Mouse (Mus musculus) midbrain, postnatal 0 days (tissue): ENCODE data around the gene Mesp2. TPM values are rescaled to one million over a fixed set of nuclear protein-coding genes. Genes with fewer than 3 reads are reported as not detected.

ENCODE experiments used
- ATAC-seq: fragments of 200-750 bp; cut with Nextera tagmentation; 2 replicates; pipeline ENCODE4 v1.8.0; 2017; ENCODE audit warnings: moderate number of reproducible peaks, mild to moderate bottlenecking, moderate TSS enrichment, moderate library complexity; ENCODE audit not compliant: low FRiP score
- DNase-seq: peaks from one replicate; pipeline ENCODE4 v3.0.0-alpha.2; 2015; ENCODE audit warnings: low spot score
- H3K27ac ChIP-seq: fragments of 300-500 bp; sonication (generic); 2 replicates; pipeline ENCODE4 v1.5.1; 2014; ENCODE audit warnings: low read depth, mild to moderate bottlenecking, low read length, mixed read lengths
- H3K27me3 ChIP-seq: fragments of 300-500 bp; sonication (generic); 2 replicates; pipeline ENCODE4 v1.6.1; 2014; ENCODE audit warnings: low read length, control low read depth, mixed read lengths; ENCODE audit not compliant: insufficient read depth
- H3K36me3 ChIP-seq: fragments of 300-500 bp; sonication (generic); 2 replicates; pipeline ENCODE4 v1.6.1; 2014; ENCODE audit warnings: low read length, control low read depth, mixed read lengths; ENCODE audit not compliant: insufficient read depth
- H3K4me1 ChIP-seq: fragments of 300-500 bp; sonication (generic); 2 replicates; pipeline ENCODE4 v1.6.1; 2014; ENCODE audit warnings: mild to moderate bottlenecking, control low read depth, antibody characterized with exemption, low read length, mixed read lengths; ENCODE audit not compliant: insufficient read depth
- H3K4me2 ChIP-seq: fragments of 300-500 bp; sonication (generic); 2 replicates; pipeline ENCODE4 v1.6.1; 2014; ENCODE audit warnings: low read depth, mild to moderate bottlenecking, low read length, mixed read lengths; ENCODE audit not compliant: poor library complexity, severe bottlenecking
- H3K4me3 ChIP-seq: fragments of 300-500 bp; sonication (generic); 2 replicates; pipeline ENCODE4 v1.5.1; 2014; ENCODE audit warnings: low read depth, mild to moderate bottlenecking, low read length, moderate library complexity
- H3K9ac ChIP-seq: fragments of 300-500 bp; sonication (generic); replicated peaks from 2 replicates; pipeline ENCODE4 v1.6.1; 2014; ENCODE audit warnings: mild to moderate bottlenecking, low read length, moderate library complexity, mixed read lengths; ENCODE audit not compliant: poor library complexity, severe bottlenecking
- H3K9me3 ChIP-seq: fragments of 300-500 bp; sonication (generic); 2 replicates; pipeline ENCODE4 v1.6.1; 2016; ENCODE audit warnings: low read length, control low read depth
- CTCF ChIP-seq: IDR thresholded peaks from 2 replicates; pipeline ENCODE4 v1.5.1; 2016; ENCODE audit warnings: antibody characterized with exemption, mild to moderate bottlenecking
- WGBS: fragments of 180-500 bp; shearing (Covaris S2); extraction: QIAGEN DNeasy Blood & Tissue Kit; methylation state at CpG from one replicate; pipeline ENCODE4 v1.1.7; 2014; 5-methylcytosine and 5-hydroxymethylcytosine counted together
- polyA plus RNA-seq: library from polyadenylated mRNA; unstranded; fragments of >200 nt; fragmentation: Nextera tagmentation; extraction: Ambion mirVana; gene quantifications from 2 replicates; pipeline ENCODE4 v1.2.1, GENCODE M21; 2015
- total RNA-seq: library from RNA; depleted of rRNA; stranded (reverse); fragments of >200 nt; gene quantifications from 2 replicates; pipeline ENCODE4 v1.2.3, GENCODE M21; 2014; rRNA removed

Gene Mesp2
- total and polyA plus RNA-seq, 2 experiments from 2014 or later = 0.88 to 1.5 TPM

DNA sequence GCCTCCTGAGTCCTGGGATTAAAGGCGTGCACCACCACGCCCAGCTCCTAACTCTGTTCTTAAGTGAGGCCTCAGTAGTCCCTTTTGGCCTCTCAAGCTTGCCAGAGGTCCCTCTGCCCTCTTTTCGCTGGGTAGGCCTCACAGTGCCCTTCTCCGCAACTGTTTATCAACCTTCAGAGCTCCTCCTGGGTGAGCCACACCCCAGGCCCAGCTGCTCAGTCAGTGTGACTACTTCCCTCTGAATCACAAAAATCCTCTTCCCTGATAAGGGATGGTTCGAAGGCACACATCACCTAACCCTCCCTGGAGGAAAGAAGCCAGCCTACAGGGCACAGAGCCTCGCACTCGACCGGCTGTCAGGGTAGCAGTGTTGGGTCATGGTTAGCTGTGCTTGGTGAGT lies 51.3 kb downstream of the Mesp2 start:
- H3K27ac ChIP-seq = no peak overlapping the region
- DNase-seq (no peak), ATAC-seq (no peak)
- no peak overlapping the region for H3K9ac ChIP-seq
- WGBS = 91% methylated on average over 8 of the region's 8 CpGs
- H3K4me1 ChIP-seq = no peaks in the 10 kb centered on the region
- no peaks in the 10 kb centered on the region for H3K36me3 ChIP-seq
- H3K27me3 ChIP-seq = no peaks in the 10 kb centered on the region
- TF ChIP-seq CTCF = no peak
- H3K4me3 ChIP-seq = no peak overlapping the region
- no peak overlapping the region for H3K4me2 ChIP-seq
- no peaks in the 10 kb centered on the region for H3K9me3 ChIP-seq

Other genes starting within 250 kb of the Mesp2 start
- gene Rhcg, start 193.1 kb upstream of the Mesp2 start, total RNA-seq = 2.2 and 2.6 TPM in 2 replicates
- 4.3 and 4.8 TPM in 2 replicates for gene Rhcg, start 193.1 kb upstream of the Mesp2 start, polyA plus RNA-seq
- 1.2 and 3.4 TPM in 2 replicates for gene Ticrr, start 150.5 kb upstream of the Mesp2 start, total RNA-seq
- gene Ticrr, start 150.5 kb upstream of the Mesp2 start, polyA plus RNA-seq = 0.85 and 1.0 TPM in 2 replicates
- 5.5 and 5.6 TPM in 2 replicates for gene Kif7, start 95.0 kb upstream of the Mesp2 start, total RNA-seq
- 1.5 and 1.7 TPM in 2 replicates for gene Kif7, start 95.0 kb upstream of the Mesp2 start, polyA plus RNA-seq
- gene Plin1, start 77.8 kb upstream of the Mesp2 start, total RNA-seq = 0.14 and 0.44 TPM in 2 replicates
- 0.23 and 0.33 TPM in 2 replicates for gene Plin1, start 77.8 kb upstream of the Mesp2 start, polyA plus RNA-seq
- gene Pex11a, start 67.6 kb upstream of the Mesp2 start, total RNA-seq = 3.4 and 3.6 TPM in 2 replicates
- gene Pex11a, start 67.6 kb upstream of the Mesp2 start, polyA plus RNA-seq = 11.9 and 12.3 TPM in 2 replicates
- 0.19 and 0.27 TPM in 2 replicates for gene Wdr93, start 67.6 kb upstream of the Mesp2 start, total RNA-seq
- gene Wdr93, start 67.6 kb upstream of the Mesp2 start, polyA plus RNA-seq = 0.32 TPM in 1 of 2 replicates, not detected in the other
- gene Mesp1, start 16.9 kb upstream of the Mesp2 start, total RNA-seq = 0.27 TPM in 1 of 2 replicates, not detected in the other
- gene Mesp1, start 16.9 kb upstream of the Mesp2 start, polyA plus RNA-seq = 0.69 and 0.86 TPM in 2 replicates
- 6.4 and 11.2 TPM in 2 replicates for gene Anpep, start 50.3 kb downstream of the Mesp2 start, total RNA-seq
- gene Anpep, start 50.3 kb downstream of the Mesp2 start, polyA plus RNA-seq = 5.1 TPM in 2 replicates
- 38.8 and 41.4 TPM in 2 replicates for gene Ap3s2, start 109.9 kb downstream of the Mesp2 start, total RNA-seq
- 38.6 and 40.9 TPM in 2 replicates for gene Ap3s2, start 109.9 kb downstream of the Mesp2 start, polyA plus RNA-seq
- 27.0 and 38.4 TPM in 2 replicates for gene Arpin, start 124.6 kb downstream of the Mesp2 start, total RNA-seq
- gene Arpin, start 124.6 kb downstream of the Mesp2 start, polyA plus RNA-seq = 14.9 and 16.1 TPM in 2 replicates
- gene Zfp710, start 214.1 kb downstream of the Mesp2 start, total RNA-seq = 25.1 and 33.6 TPM in 2 replicates
- gene Zfp710, start 214.1 kb downstream of the Mesp2 start, polyA plus RNA-seq = 9.8 and 10.7 TPM in 2 replicates